Mouse (Mus musculus) E14TG2a.4 (cell line): ENCODE measurements around the gene Gpr84.

Experiments
- H3K27me3 ChIP-seq: 2 replicates; pipeline ENCODE4 v1.6.1; 2014; ENCODE audit warnings: low read length, control low read depth; ENCODE audit not compliant: insufficient read depth
- H3K36me3 ChIP-seq: 2 replicates; pipeline ENCODE4 v1.6.1; 2014; ENCODE audit warnings: low read length, control low read depth; ENCODE audit not compliant: insufficient read depth
- H3K4me1 ChIP-seq: replicated peaks from 2 replicates; pipeline ENCODE4 v1.6.1; 2014; ENCODE audit warnings: low read depth, low read length, control low read depth
- H3K4me3 ChIP-seq: replicated peaks from 2 replicates; pipeline ENCODE4 v1.5.1; 2014; ENCODE audit warnings: mild to moderate bottlenecking, low read length
- H3K9me3 ChIP-seq: 2 replicates; pipeline ENCODE4 v1.6.1; 2014; ENCODE audit warnings: low read length, control low read depth
- CTCF ChIP-seq: conservative IDR thresholded peaks from 2 replicates; pipeline ENCODE4 v1.5.1; 2014; ENCODE audit warnings: low read length
- NANOG ChIP-seq: IDR thresholded peaks from 2 replicates; pipeline ENCODE4 v1.6.1; 2014; ENCODE audit warnings: borderline replicate concordance, low read length, mixed read lengths
- POU5F1 ChIP-seq: IDR thresholded peaks from 2 replicates; pipeline ENCODE4 v1.6.1; 2014; ENCODE audit warnings: low read length, borderline replicate concordance

Gene Gpr84

GRCm38 (mm10) chr15:103310365-103310910, at the start of gene Gpr84:
TSS of gene Gpr84 (minus strand) at chr15:103310612.
- H3K9me3 ChIP-seq: no peaks in the 10 kb centered on the region
- H3K27me3 ChIP-seq: peaks cover 60% of the 10 kb centered on the region
- no peak within 1 kb of the TSS for H3K4me3 ChIP-seq
- H3K4me1 ChIP-seq: peaks cover 62% of the 10 kb centered on the region
- no peak for TF ChIP-seq NANOG
- no peak for TF ChIP-seq CTCF
- no peak for TF ChIP-seq POU5F1
- H3K36me3 ChIP-seq: peaks cover 4% of the 10 kb centered on the region

GRCm38 (mm10) chr15:103359869-103360602, 49.6 kb upstream of the Gpr84 start:
- Histone ChIP-seq H3K36me3 (peaks cover 68% of the 10 kb centered on the region), H3K9me3 (no peaks in the 10 kb centered on the region), H3K27me3 (no peaks in the 10 kb centered on the region), H3K4me1 (peaks cover 70% of the 10 kb centered on the region), H3K4me3 (no peak overlapping the region)
- TF ChIP-seq POU5F1: no peak
- no peak for TF ChIP-seq CTCF
- no peak for TF ChIP-seq NANOG

DNA sequence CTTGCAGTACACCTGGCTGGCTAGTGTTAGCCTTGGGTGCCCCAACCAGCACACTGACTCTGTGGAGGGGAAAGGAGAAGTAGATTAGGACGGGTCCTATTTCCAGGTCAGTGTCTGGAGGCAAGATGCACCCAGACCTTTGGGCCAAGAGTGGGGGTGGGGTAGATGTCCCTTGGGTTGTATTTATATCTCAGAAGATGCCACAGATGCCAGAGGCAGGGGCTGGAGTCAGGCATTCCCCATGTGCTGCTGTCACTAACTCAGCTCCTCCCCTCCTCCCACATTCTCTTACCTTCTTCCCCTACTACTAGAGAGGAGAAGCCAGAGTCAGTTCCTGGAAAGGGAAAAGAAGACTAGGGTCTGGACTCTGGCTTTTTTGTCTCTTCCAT, 48.7 kb upstream of the Gpr84 start:
- H3K27me3 ChIP-seq: no peaks in the 10 kb centered on the region
- no peaks in the 10 kb centered on the region for H3K9me3 ChIP-seq
- H3K4me3 ChIP-seq: no peak overlapping the region
- peaks cover 61% of the 10 kb centered on the region for H3K4me1 ChIP-seq
- no peak for TF ChIP-seq POU5F1
- peaks cover 77% of the 10 kb centered on the region for H3K36me3 ChIP-seq

DNA sequence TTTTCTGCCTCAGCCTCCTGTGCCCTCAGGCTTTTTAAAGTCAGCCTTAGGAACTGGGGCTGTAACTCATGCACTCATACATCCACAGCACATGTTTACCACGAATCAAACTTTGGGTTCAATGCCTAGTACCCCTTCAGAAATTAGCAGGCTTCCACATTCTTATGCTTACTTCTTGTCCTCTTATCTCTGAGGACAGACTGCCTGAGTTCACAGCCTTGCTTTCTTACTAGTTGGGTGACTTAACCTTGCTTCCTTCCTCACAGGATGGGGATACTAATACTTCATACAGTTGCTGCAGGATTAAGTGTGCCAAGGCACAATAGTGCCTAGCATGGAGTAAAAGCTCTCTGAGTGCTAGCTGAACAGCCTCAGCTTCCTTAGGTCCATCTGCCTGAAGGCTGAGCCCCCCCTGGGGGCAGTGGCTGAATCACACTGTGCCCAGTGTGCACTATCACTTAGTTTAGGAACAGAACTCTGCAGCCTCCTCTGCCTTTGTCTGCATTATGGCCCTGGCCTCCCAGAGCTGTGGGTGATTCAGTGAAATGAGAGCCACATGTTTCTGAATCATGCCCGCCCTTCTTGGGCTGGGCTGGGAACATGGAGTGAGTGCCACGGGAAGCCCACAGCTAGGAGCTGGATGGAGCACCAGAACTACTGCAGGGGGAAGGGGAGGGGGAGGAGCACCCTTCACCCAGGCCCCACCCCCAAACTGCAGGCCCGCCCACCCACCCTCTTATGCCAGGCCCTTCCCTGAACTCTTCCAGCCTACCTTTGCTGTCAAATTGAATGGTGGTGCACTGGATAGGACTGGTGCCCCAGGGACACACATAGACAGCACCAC, 48.1 kb upstream of the Gpr84 start:
- Histone ChIP-seq H3K9me3 (no peaks in the 10 kb centered on the region), H3K4me1 (peaks cover 56% of the 10 kb centered on the region), H3K4me3 (no peak overlapping the region), H3K36me3 (peaks cover 83% of the 10 kb centered on the region), H3K27me3 (no peaks in the 10 kb centered on the region)
- TF ChIP-seq POU5F1: no peak
- no peak for TF ChIP-seq NANOG
- TF ChIP-seq CTCF: no peak

- Histone ChIP-seq H3K9me3 (no peaks in the 10 kb centered on the region), H3K27me3 (no peaks in the 10 kb centered on the region), H3K4me3 (no peak overlapping the region), H3K4me1 (peaks cover 56% of the 10 kb centered on the region), H3K36me3 (peaks cover 90% of the 10 kb centered on the region)
- TF ChIP-seq POU5F1 (no peak), NANOG (no peak), CTCF (no peak)
These were observed 47.4 kb upstream of the Gpr84 start for GRCm38 (mm10) chr15:103357817-103358216.

- H3K4me3 ChIP-seq: no peak overlapping the region
- no peaks in the 10 kb centered on the region for H3K27me3 ChIP-seq
- TF ChIP-seq CTCF (no peak), POU5F1 (no peak), NANOG (no peak)
- peaks cover 94% of the 10 kb centered on the region for H3K36me3 ChIP-seq
- peaks cover 54% of the 10 kb centered on the region for H3K4me1 ChIP-seq
- H3K9me3 ChIP-seq: no peaks in the 10 kb centered on the region
These were observed 45.7 kb upstream of the Gpr84 start for GRCm38 (mm10) chr15:103356130-103356529.

DNA sequence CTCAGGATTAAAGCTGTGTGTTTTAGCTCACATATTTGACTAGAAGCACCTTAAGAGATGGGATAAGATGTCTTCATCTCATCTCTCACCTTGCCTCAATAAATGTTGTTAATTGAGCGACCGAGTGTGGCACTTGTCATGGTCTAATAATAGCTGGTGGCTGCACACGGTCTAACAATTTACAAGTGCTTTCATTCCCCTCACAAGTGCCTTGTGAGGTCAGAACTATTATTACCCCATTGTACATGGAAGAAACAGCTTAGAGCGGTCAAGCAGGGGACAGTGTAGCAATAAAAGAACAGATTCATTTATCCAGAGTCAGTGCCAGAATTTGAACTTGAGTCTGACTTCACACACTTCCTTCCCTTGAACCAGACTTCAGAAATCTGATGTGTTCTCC, 45.0 kb upstream of the Gpr84 start:
- Histone ChIP-seq H3K36me3 (peaks cover 98% of the 10 kb centered on the region), H3K4me3 (no peak overlapping the region), H3K9me3 (no peaks in the 10 kb centered on the region), H3K27me3 (no peaks in the 10 kb centered on the region), H3K4me1 (peaks cover 49% of the 10 kb centered on the region)
- TF ChIP-seq POU5F1: no peak
- TF ChIP-seq CTCF: no peak
- no peak for TF ChIP-seq NANOG

- TF ChIP-seq POU5F1 (no peak), NANOG (no peak), CTCF (no peak)
- Histone ChIP-seq H3K9me3 (no peaks in the 10 kb centered on the region), H3K4me3 (no peak overlapping the region), H3K36me3 (peaks cover 98% of the 10 kb centered on the region), H3K27me3 (no peaks in the 10 kb centered on the region), H3K4me1 (peaks cover 42% of the 10 kb centered on the region)
These were observed 44.3 kb upstream of the Gpr84 start for GRCm38 (mm10) chr15:103354690-103355089.

- TF ChIP-seq NANOG (no peak), POU5F1 (no peak), CTCF (no peak)
- no peaks in the 10 kb centered on the region for H3K27me3 ChIP-seq
These were observed 43.3 kb upstream of the Gpr84 start for GRCm38 (mm10) chr15:103353511-103354256.

More at GRCm38 (mm10) chr15:103353511-103354256, 43.3 kb upstream of the Gpr84 start:
- peaks cover 33% of the 10 kb centered on the region for H3K4me1 ChIP-seq
- H3K36me3 ChIP-seq: peaks cover 100% of the 10 kb centered on the region
- H3K9me3 ChIP-seq: no peaks in the 10 kb centered on the region
- H3K4me3 ChIP-seq: no peak overlapping the region
